Mouse (Mus musculus) heart, embryonic 13.5 days (tissue): Measurements from ENCODE around the gene Lingo3. TPM values are rescaled to one million over a fixed set of nuclear protein-coding genes. Genes with fewer than 3 reads are reported as not detected.
"Not testable (repeated sequence)": the region's sequence is repeated elsewhere in the genome, so short reads cannot be mapped to it uniquely, and the experiment has no call there.

Source experiments
- ATAC-seq: fragments of 200-750 bp; cut with Nextera tagmentation; 2 replicates; pipeline ENCODE4 v1.8.0; 2017; ENCODE audit warnings: moderate TSS enrichment; ENCODE audit not compliant: insufficient number of reproducible peaks, low FRiP score, low TSS enrichment; ENCODE audit errors: extremely low read depth
- H3K27ac ChIP-seq: fragments of 300-500 bp; sonication (generic); replicated peaks from 2 replicates; pipeline ENCODE4 v1.5.1; 2015; ENCODE audit warnings: moderate library complexity, mild to moderate bottlenecking, inconsistent platforms
- H3K27me3 ChIP-seq: fragments of 300-500 bp; sonication (generic); replicated peaks from 2 replicates; pipeline ENCODE4 v1.6.1; 2015; ENCODE audit warnings: mild to moderate bottlenecking, inconsistent platforms
- H3K36me3 ChIP-seq: fragments of 300-500 bp; sonication (generic); 2 replicates; pipeline ENCODE4 v1.6.1; 2015; ENCODE audit warnings: mild to moderate bottlenecking, inconsistent platforms
- H3K4me1 ChIP-seq: fragments of 300-500 bp; sonication (generic); 2 replicates; pipeline ENCODE4 v1.6.1; 2015; ENCODE audit warnings: inconsistent platforms
- H3K4me2 ChIP-seq: fragments of 300-500 bp; sonication (generic); 2 replicates; pipeline ENCODE4 v1.6.1; 2015; ENCODE audit warnings: inconsistent platforms, mild to moderate bottlenecking, moderate library complexity
- H3K4me3 ChIP-seq: fragments of 300-500 bp; sonication (generic); 2 replicates; pipeline ENCODE4 v1.5.1; 2015; ENCODE audit warnings: moderate library complexity, mild to moderate bottlenecking, inconsistent platforms
- H3K9ac ChIP-seq: fragments of 300-500 bp; sonication (generic); 2 replicates; pipeline ENCODE4 v1.6.1; 2015; ENCODE audit warnings: inconsistent platforms, mild to moderate bottlenecking, moderate library complexity
- H3K9me3 ChIP-seq: fragments of 300-500 bp; sonication (generic); 2 replicates; pipeline ENCODE4 v1.6.1; 2016; ENCODE audit warnings: inconsistent platforms
- WGBS: fragments of 180-500 bp; shearing (Covaris S2); methylation state at CpG from one replicate; pipeline ENCODE4 v1.1.7; 2015; ENCODE audit warnings: mixed read lengths; 5-methylcytosine and 5-hydroxymethylcytosine counted together
- polyA plus RNA-seq: library from polyadenylated mRNA; unstranded; fragments of >200 nt; fragmentation: Nextera tagmentation; extraction: Ambion mirVana; gene quantifications from 2 replicates; pipeline ENCODE4 v1.2.1, GENCODE M21; 2015

Gene Lingo3
- polyA plus RNA-seq, 1 experiment from 2014 or later = 0.16 TPM

DNA sequence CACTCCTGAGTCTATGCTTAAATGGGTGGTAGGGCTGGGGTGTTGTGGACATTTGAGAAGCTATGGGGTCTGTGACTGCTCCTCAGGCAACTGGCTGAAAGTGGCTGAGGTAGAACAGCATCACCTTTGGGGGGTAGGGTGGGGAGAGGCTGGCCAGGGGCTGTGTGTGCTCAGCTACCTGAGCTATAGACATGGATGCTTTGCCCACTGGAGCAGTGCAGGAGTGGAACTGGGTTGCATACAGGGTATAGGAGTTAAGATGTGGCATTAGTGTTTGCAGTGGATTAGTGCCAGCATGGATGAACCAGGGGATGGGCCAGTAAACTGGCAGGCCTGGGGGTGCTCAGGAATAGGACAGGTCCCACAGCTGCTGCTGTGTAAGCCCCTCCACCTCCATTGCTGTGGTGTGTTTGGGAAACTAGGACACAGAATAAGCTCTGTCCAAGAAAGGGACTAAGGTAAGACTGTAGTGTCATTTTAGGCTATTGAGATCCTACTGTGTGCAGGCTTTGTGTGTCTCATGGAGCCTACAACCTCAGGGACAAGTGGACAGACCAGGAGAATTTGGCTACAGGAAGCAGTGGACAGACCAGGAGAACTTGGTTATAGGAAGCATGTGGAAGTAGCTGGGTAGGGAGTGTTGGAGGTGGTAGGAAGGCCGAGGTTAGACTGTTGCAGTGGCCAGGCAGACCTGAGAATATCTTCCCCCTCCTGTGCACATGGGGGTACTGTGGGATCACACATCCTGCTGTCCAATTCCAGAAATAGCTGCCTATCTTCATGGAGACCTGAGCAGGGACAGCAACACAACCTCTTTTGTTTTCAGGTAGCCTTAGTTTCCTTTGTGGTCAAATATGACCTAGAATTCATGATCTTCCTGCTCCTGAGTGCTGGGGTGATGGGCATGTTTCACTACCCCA, 14.2 kb downstream of the Lingo3 start:
- Histone ChIP-seq H3K9me3 (peaks cover 4% of the 10 kb centered on the region; the same call in 1 of the 2 replicates), H3K4me1 (peaks cover 45% of the 10 kb centered on the region), H3K4me3 (peak overlapping the region; percentile 6; the same call in 1 of the 2 replicates), H3K36me3 (peaks cover 30% of the 10 kb centered on the region), H3K27me3 (peaks cover 24% of the 10 kb centered on the region), H3K9ac (peak overlapping the region; percentile 15; the same call in 1 of the 2 replicates), H3K4me2 (peak overlapping the region; percentile 14; the same call in 1 of the 2 replicates), H3K27ac (no peak overlapping the region)
- no peak for ATAC-seq
- 50% methylated on average over 1 of the region's 1 CpGs for WGBS

DNA sequence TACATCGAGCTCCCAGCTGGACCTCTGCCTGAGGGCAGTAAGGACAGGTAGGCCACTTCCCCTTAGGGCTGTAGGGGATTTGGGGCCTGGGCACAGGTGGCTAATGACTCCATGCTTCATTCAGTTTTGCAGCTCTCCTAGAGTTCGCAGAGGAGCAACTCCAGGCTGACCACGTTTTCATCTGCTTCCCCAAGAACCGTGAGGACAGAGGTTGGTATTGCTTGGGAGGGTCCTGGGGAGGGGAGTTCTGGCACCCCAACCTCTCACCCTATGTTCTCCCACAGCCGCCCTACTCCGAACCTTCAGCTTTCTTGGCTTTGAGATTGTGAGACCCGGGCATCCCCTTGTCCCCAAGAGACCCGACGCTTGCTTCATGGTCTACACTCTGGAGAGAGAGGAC, 15.3 kb downstream of the Lingo3 start:
- Histone ChIP-seq H3K4me3 (peak overlapping the region; percentile 80), H3K4me1 (peaks cover 45% of the 10 kb centered on the region), H3K4me2 (peak overlapping the region; percentile 91), H3K9ac (peak overlapping the region; percentile 95), H3K27me3 (peaks cover 14% of the 10 kb centered on the region), H3K36me3 (peaks cover 30% of the 10 kb centered on the region)
- ATAC-seq, H3K9me3 ChIP-seq, H3K27ac ChIP-seq: not testable (repeated sequence)
- WGBS = 82% methylated on average over 7 of the region's 9 CpGs

DNA sequence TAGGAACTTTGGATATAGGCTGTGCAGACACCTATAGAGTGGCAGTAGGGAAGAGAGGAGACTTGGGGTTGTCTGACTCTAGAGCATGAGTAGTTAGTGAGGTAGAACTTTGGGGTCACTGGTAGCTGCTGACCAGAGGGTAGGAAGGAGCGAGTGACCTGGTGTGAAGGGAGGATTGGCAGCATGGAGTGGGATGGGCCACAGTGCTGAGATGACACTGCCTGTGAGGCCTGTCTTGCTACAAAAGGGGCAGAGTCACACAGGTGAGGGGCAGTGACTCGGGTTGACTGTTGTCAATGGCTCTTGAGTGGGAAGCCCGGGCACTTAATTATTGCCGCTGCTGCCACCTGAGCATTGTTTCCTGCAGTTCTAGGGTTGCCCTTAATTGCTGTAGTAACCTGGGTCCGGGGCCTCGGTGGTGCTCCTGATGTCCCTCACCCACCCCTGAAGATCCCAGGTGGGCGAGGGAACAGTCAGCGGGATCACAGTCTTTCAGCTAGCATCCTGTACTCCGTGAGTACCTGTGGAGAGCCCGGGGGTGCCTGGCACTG, 15.9 kb downstream of the Lingo3 start:
- H3K9me3 ChIP-seq = no peaks in the 10 kb centered on the region
- peak overlapping the region; percentile 95 for H3K9ac ChIP-seq
- H3K27ac ChIP-seq = no peak overlapping the region
- peaks cover 45% of the 10 kb centered on the region for H3K4me1 ChIP-seq
- ATAC-seq = no peak
- 67% methylated on average over 10 of the region's 10 CpGs for WGBS
- H3K27me3 ChIP-seq = peaks cover 8% of the 10 kb centered on the region
- H3K4me3 ChIP-seq = peak overlapping the region; percentile 80
- H3K36me3 ChIP-seq = peaks cover 30% of the 10 kb centered on the region
- peak overlapping the region; percentile 91 for H3K4me2 ChIP-seq

DNA sequence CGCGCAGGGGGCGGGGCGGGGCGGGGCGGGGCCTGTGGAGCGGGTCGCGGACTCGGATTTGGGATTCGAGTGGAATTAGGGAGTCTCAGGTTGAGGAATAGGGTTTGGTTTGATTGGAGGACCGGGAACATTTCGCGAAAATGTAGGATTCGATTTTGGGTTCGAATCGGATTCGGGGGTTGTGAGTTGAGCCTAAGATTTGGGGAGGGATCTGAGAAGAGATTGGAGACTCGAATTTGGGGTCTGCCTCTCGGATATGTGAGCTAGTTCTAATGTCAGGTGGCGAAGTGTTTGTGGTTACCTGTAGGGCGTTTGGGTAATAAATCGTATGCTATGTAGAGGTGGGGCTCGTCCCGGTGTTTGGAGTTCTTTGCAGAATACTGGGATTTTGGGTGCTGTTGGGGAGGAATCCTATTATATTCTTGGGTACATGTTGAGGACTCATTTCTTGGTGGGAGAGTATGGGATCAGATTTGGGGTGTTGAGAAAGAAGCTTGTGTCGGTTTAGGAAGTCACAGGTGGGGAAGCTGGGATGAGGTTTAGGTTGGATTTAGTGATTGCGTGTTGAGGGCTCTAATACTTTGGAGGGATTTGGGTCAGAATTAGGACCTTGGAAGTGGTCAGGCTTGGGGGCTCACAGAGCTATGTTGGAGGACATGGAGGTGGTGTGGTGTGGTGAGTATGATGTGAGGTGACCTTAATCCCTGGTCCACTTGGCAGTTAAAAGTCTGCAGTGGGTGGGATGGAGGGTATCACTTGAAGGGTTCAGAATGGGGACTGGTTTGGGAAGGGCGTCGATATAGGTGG, 16.6 kb downstream of the Lingo3 start:
- 7% methylated on average over 27 of the region's 29 CpGs for WGBS
- H3K36me3 ChIP-seq = peaks cover 30% of the 10 kb centered on the region
- peak overlapping the region; percentile 95 for H3K9ac ChIP-seq
- peaks cover under 1% of the 10 kb centered on the region; the same call in 1 of the 2 replicates for H3K27me3 ChIP-seq
- H3K9me3 ChIP-seq = no peaks in the 10 kb centered on the region
- H3K4me1 ChIP-seq = peaks cover 45% of the 10 kb centered on the region
- peak overlapping the region; percentile 91 for H3K4me2 ChIP-seq
- H3K4me3 ChIP-seq = peak overlapping the region; percentile 80
- H3K27ac ChIP-seq = peak overlapping the region; percentile 93
- no peak for ATAC-seq

DNA sequence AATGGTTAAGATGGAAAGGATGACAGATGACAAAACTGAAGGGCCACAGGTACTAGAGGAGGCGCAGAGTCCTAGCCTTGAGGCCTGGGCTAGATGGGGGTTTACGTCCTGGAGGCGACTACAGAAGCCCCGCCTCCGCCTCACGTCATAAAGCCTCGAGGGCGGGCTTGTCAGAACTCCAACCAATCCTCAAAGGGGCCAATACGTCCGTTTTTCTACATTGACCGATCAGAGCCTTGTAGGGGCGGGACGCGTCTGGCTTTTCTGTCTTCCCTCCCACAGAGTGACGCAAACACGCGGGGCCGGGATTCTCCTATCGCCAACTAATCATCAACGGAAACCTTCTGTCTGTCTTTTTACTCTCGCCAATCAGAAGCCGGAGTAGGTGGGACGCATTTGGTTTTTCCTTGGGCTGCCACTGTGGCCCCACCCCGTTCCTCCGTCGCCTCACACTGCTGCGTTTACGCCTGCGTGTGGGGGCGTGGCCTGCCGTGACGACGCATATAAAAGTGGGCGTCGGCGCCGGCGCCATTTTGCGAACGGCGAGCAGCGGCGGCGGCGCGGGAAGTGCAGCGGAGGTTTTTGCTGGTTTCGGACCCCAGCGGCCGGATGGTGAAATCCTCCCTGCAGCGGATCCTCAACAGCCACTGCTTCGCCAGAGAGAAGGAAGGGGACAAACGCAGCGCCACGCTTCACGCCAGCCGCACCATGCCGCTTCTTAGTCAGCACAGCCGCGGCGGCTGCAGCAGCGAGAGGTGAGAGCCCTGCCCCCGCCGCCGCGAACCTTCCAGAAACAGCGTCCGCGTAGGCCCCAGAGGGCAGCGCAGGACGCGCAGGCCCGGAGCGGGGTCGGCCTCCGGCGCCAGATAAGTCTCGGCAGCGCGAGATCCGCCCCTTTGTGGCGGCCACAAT, 17.4 kb downstream of the Lingo3 start, which contains the start of gene Oaz1:
TSS of gene Oaz1 (plus strand) at position 506 of the 912 bp plus-strand sequence.
- Histone ChIP-seq H3K27ac (peak within 1 kb of the TSS; percentile 93), H3K27me3 (no peaks in the 10 kb centered on the region), H3K9ac (peak within 1 kb of the TSS; percentile 95), H3K36me3 (peaks cover 30% of the 10 kb centered on the region), H3K4me2 (peak within 1 kb of the TSS; percentile 91), H3K4me3 (peak within 1 kb of the TSS; percentile 80), H3K4me1 (peaks cover 40% of the 10 kb centered on the region), H3K9me3 (no peaks in the 10 kb centered on the region)
- under 1% methylated on average over 74 of the region's 82 CpGs for WGBS
- ATAC-seq = peak; percentile 95

DNA sequence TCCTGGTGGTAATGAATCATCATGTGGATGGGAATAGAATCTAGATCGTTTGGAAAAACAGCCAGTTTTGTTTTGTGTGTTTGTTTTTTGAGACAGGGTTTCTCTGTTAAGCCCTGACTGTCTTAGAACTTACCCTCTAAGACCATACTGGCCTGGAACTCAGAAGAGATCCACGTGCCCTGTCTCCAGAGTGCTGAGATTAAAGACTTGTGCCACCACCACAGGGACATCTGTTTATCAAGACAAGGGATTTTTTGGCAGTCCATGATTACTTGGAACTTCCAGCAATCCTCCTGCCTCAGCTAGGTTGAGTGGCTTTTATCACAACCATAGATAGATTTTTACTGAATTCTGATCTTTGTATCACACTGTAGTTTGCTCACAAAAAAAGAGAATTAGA, 19.0 kb downstream of the Lingo3 start:
- WGBS = 72% methylated on average over 2 of the region's 2 CpGs
- no peaks in the 10 kb centered on the region for H3K27me3 ChIP-seq
- peaks cover 24% of the 10 kb centered on the region for H3K4me1 ChIP-seq
- no peak for ATAC-seq
- H3K9ac ChIP-seq = no peak overlapping the region
- H3K9me3 ChIP-seq = no peaks in the 10 kb centered on the region
- H3K36me3 ChIP-seq = peaks cover 19% of the 10 kb centered on the region
- no peak overlapping the region for H3K4me2 ChIP-seq
- H3K27ac ChIP-seq = no peak overlapping the region
- no peak overlapping the region for H3K4me3 ChIP-seq

DNA sequence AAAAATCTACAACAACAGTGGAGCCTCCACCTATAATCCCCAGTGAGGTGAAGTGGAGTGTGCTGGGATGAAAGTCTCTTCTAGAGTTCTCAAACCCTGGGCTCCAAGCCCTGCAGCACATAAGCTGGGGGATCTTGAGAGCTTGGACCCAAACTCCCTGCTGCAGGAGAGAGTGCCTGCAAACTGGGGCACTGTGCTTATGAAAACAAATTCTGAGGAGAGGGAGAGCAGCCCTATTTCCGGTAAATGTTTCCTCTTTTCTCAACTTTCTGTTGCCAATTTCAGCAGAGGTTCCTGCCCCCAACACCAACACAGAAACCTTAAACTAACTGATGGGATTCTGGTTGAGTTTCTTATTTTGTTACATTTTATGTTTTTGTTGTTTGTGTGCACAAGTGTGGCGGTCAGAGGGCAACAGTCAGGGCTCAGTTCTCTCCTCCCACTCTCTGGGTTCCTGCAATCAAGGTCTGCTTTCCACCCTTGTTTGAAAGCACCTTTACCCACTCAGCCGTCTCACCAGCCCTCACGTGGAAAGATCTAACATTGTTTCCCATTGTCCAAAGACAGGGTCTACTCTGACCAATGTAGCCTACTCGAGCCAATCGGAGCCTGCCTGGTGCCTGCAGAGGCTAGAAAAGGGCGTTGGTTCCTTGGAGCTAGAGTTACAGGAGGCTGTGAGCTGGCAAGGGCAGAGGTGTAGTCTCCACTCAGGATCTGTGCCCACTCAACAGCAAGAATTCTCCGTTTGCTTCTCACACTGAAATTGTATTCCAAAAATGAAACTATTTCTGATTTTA, 19.8 kb downstream of the Lingo3 start:
- H3K9me3 ChIP-seq = no peaks in the 10 kb centered on the region
- ATAC-seq = no peak
- H3K4me3 ChIP-seq = no peak overlapping the region
- no peak overlapping the region for H3K9ac ChIP-seq
- H3K27me3 ChIP-seq = no peaks in the 10 kb centered on the region
- WGBS = 54% methylated on average over 8 of the region's 8 CpGs
- H3K27ac ChIP-seq = peak overlapping the region; percentile 29; the same call in 1 of the 2 replicates
- H3K36me3 ChIP-seq = peaks cover 11% of the 10 kb centered on the region
- H3K4me1 ChIP-seq = peaks cover 17% of the 10 kb centered on the region
- 0 out of 2 replicates have a peak overlapping the region, but pooled peaks have one; percentile 13 for H3K4me2 ChIP-seq

DNA sequence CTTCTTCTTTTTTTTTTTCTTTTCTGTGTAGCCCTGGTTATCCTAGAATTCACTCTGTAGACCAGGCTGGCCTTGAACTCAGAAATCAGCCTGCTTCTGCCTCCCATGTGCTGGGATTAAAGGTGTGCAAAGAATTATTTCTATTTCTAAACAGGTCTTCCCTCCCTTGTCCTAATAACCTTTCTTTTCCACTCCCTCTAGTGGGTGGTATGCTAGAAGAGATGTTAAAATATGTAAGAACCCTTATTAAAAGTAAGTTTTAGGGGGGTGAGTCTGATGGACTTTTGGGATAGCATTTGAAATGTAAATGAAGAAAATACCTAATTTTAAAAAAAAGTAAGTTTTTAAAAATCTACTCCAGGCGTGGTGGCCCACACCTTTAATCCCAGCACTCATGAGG, 20.5 kb downstream of the Lingo3 start:
- Histone ChIP-seq H3K9me3 (no peaks in the 10 kb centered on the region), H3K4me3 (no peak overlapping the region), H3K27me3 (no peaks in the 10 kb centered on the region), H3K4me1 (peaks cover 16% of the 10 kb centered on the region), H3K27ac (no peak overlapping the region), H3K36me3 (peaks cover 6% of the 10 kb centered on the region), H3K9ac (no peak overlapping the region), H3K4me2 (no peak overlapping the region)
- WGBS = 87% methylated on average over 1 of the region's 1 CpGs
- no peak for ATAC-seq

DNA sequence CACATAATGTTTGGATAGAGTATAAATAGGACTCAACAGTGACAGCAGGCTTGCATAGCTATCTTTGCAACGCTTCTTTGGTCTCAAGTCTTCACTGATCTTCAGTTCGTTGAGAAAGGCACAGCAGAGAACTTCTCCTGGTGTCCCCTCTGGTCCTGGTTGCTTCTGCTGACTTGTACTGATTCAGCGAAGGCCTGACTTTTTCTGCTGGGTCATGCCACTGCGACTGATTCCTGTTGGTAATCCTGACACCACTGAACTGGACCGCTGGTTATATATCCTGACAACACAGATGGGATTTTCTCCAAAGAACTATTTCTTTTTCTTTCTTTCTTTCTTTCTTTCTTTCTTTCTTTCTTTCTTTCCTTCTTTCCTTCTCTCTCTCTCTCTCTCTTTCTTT, 21.3 kb downstream of the Lingo3 start:
- Histone ChIP-seq H3K9ac (no peak overlapping the region), H3K4me3 (no peak overlapping the region), H3K27ac (no peak overlapping the region), H3K9me3 (no peaks in the 10 kb centered on the region), H3K4me1 (peaks cover 8% of the 10 kb centered on the region), H3K4me2 (no peak overlapping the region), H3K27me3 (no peaks in the 10 kb centered on the region), H3K36me3 (no peaks in the 10 kb centered on the region)
- no peak for ATAC-seq
- WGBS = 77% methylated on average over 5 of the region's 5 CpGs

DNA sequence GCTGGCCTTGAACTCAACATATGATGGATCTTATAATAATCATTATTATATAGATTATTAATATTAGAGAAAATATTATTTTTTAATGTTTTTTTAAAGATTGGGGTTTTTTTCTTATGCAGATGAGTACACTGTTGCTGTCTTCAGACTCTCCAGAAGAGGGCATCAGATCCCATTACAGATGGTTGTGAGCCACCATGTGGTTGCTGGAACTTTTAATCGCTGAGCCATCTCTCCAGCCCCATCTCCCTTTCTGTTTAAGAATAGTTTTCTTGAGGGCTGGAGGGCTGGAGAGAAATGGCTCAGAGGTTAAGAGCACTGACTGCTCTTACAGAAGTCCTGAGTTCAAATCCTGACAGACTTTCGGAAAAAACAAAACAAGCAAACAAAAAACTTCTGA, 21.8 kb downstream of the Lingo3 start:
- Histone ChIP-seq H3K27ac (no peak overlapping the region), H3K4me1 (0 out of 2 replicates have a peak, but pooled peaks cover 7% of the 10 kb centered on the region), H3K9ac (no peak overlapping the region), H3K4me2 (no peak overlapping the region), H3K4me3 (no peak overlapping the region), H3K27me3 (no peaks in the 10 kb centered on the region), H3K36me3 (no peaks in the 10 kb centered on the region), H3K9me3 (no peaks in the 10 kb centered on the region)
- WGBS = 46% methylated on average over 2 of the region's 2 CpGs
- no peak for ATAC-seq
